Mouse (Mus musculus) adrenal gland, postnatal 14 days (tissue): ENCODE results near the gene Tjp2. TPM values are rescaled to one million over a fixed set of nuclear protein-coding genes. Genes with fewer than 3 reads are reported as not detected.
"Not testable (repeated sequence)": the region's sequence is repeated elsewhere in the genome, so short reads cannot be mapped to it uniquely, and the experiment has no call there.

Source experiments
- DNase-seq: peaks from one replicate; pipeline ENCODE4 v3.0.0; 2021; ENCODE audit warnings: mixed read lengths
- total RNA-seq: library from RNA; stranded (reverse); gene quantifications from 2 replicates; pipeline ENCODE4 v1.2.3, GENCODE M21; 2021

The Tjp2 gene
- total RNA-seq, 1 experiment from 2014 or later, result 11.2 TPM

DNA sequence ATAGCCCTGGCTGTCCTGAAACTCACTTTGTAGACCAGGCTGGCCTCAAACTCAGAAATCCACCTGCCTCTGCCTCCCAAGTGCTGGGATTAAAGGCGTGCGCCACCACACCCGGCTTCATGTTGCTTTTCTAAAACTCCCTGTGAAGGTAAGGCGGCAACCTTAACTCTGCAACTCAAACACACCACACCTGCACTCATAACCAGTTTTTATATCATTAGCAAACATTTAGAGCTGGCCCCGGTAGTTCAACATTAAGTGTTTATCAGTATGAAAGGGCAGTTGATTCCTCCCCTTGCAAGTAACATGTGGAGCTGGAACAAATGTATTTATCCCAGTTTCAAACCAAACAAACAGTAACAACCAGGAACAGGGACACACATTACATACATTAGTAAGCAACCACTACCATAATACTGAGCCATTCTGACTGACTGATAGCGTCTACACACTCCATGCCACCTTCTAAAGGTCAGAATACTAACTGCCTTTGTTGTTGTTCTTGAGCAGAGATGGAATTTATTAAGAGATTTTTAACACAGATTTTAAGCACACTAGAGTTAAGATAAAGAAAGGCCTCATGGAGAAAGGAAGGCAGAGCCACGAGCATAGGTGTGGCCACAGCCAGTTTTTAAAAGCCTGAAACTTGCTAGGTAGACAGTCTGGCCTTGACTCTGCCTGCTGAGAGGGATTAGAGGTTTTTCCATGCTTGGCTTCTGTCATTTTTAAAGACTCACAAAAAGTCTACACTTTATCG, 101.1 kb downstream of the Tjp2 start:
- DNase-seq, result no peak

DNA sequence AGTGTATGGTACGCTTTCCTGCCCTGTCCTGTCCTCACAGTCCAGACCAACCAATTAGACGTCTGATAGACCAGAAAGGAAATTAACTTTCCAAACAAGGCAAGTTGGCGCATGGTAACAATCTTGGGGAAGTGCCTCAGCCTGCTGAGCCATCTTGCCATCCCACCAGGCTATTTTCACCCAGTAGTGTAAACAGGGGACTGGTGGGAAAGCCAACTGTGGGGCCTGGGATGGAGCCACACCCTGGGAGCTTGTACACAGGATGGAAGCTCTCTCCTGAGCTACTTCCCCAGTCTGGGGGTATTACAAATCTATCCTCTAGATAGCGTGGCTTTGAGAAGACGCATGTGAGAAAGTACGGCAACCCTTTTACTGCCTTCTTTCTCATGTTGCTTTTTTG, 101.7 kb downstream of the Tjp2 start:
- DNase-seq, result no peak

DNA sequence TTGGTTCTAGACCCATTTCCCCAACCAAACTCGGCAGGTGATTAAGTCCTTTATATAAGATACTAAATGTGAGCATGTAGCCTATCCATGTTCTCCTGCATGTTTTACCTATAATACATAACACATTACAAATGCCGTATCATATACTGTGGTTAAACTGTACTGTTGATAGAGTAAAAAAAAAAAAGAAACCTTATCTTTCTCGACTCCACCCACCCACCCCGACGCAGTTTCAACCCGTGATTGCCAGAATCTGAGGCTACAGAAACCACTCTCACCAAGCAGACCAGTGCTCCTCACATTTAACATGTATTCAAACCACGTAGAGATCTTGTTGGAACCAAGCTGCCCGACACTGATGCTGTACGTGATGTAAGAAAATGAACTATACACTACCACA, 102.2 kb downstream of the Tjp2 start:
- DNase-seq, result no peak

- no peak for DNase-seq
Observed at GRCm38 (mm10) chr19:24120811-24121210, 104.0 kb downstream of the Tjp2 start.

- no peak for DNase-seq
Observed at GRCm38 (mm10) chr19:24118775-24119174, 106.1 kb downstream of the Tjp2 start.

DNA sequence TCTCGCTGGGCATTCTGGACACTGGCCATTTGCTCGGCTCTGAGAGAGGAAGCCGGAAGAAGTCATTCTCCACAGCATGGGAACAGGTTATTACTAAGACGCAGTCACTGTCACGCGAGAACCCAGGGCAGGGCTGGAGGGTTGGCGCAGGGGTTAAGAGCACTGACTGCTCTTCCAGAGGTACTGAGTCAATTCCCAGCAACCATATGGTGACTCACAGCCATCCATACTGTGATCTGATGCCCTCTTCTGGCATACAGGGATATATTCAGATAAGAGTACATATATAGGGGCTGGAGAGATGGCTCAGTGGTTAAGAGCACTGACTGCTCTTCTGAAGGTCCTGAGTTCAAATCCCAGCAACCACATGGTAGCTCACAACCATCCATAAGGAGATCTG, 113.2 kb downstream of the Tjp2 start:
- DNase-seq, result no peak

DNA sequence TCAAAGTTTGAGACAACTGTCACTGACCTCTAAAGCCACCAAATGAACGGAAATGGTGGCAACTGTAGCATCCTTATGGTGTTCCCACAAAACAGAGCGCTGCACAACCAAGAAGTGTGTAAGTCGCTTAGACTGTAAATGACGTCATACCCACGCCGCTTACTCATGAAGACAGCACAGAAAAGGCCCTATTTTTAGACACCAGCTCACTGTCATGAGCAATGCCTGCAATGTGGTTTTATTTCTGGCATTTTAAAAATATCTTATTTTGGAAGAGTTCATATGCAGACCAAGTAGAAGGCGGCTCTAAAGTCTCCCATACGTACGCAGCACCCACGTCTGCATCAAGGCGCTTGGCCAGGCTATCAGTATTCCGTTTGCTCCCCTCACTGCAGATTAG, 117.1 kb downstream of the Tjp2 start:
- DNase-seq, result no peak

GRCm38 (mm10) chr19:24103802-24104201, 121.0 kb downstream of the Tjp2 start:
- no peak for DNase-seq

- no peak for DNase-seq
Observed at GRCm38 (mm10) chr19:24102562-24103126, 122.2 kb downstream of the Tjp2 start.

DNA sequence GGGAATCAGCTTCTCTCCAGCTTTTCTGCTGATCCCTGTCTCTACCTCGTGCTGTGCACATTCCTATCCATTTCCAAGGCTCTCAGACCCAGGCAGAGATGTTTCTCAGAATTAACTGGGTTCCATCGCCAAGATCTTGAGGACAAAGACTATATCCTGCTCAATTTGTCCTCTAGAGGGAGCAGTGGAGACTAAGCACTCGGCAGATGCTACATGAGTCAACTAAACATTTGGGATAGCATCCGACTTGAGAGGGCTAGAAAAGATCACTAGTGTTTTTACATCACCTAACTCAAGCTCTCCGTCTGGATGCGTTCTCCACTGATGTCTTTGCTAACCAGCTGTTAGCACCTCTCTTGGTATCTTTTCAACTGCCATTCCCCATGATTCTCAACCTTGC, 123.6 kb downstream of the Tjp2 start:
- DNase-seq, result no peak

GRCm38 (mm10) chr19:24098691-24099090, 126.1 kb downstream of the Tjp2 start:
- no peak for DNase-seq

- peak; percentile 24 for DNase-seq
Observed at GRCm38 (mm10) chr19:24097666-24098455, 127.0 kb downstream of the Tjp2 start.

- DNase-seq, result not testable (repeated sequence)
Observed at GRCm38 (mm10) chr19:24092060-24092459, 132.8 kb downstream of the Tjp2 start.

DNA sequence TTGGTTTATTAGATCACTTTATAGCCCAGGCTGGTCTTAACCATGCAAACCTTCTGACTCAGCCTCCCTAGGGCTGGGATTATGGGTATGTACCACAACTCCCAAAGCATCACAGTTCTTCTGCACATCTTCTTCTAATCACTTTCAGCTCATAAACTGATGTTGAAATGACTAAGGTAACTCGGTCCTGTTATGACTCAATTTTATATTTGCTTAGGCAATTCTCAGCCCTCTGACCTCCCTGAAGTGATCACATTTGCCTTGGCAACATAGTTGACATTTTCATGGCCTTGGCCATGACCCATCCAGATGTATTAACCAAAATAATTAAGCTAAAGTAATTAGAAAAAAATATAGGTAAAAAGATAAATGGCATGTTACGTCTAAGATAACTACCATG, 134.5 kb downstream of the Tjp2 start:
- DNase-seq, result no peak

DNA sequence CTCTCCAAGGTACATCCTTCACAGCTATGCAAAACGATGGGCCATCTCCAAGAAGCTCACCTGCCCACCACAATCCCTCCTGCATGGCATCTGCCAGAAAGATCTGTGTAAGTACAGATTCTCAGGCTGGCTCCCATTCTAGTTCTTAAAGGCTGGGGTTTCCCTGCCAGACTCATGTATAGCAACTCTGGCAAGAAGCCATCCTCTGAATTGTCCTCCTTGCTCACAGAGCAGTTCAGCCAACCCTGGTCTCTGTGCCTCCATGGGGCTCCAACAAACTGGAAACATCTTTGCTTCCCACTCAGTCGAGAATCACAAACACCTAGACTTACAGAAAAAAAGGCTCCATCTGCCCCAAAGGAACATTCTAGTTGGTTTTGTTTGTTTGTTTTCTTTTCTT, 139.5 kb downstream of the Tjp2 start:
- DNase-seq, result no peak

DNA sequence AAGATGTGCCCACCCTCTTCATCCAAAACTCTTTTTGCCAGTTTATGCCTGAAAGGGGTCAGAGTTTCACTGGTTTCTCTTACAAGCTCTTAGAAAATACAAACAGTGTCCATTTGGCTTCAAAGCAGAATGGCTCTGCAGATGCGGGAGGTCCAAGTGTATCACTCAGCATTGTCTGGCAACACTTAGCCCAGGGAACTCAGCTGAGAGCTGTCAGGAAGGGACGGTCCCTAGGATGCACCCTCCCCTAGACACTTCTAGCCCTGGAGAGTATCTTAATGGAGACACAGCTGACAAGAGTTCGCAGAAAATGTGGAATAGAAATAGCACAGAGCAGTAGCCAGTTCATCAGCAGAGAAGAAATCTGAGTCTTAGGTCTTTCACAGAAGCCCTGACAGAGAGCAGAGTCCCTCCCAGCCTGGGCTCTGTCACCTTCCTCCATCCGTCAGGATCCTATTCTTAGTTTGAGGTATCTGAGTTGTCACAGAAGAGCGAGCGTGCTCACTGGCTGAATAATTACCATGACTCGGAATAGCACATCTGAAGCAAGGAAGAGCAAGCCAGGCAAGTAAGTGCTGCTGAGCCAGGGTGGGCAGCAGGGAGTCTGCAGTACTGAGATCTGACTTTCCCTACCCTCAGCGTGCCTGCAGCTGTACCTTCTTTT, 144.3 kb downstream of the Tjp2 start:
- no peak for DNase-seq

DNA sequence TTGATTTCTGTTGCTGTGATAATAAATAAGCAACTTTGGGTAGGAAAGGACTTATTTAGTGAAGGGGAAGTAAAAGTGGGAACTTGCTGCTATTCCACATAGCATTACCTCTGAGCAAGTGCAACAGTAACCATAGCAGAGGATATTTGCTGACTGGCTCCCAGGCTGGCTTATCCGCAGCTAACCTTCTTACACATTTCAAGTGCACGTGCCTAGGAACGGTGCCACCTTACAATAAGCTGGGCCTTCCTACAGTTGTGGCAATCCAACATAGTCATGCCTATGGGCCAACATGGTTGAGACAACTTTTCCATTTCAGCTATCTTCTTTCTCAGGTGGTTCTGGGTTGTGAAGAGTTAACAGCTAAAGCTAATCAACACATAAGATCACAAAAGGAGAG, 147.2 kb downstream of the Tjp2 start:
- DNase-seq, result no peak

- no peak for DNase-seq
Observed at GRCm38 (mm10) chr19:24076536-24076935, 148.3 kb downstream of the Tjp2 start.

GRCm38 (mm10) chr19:24075927-24076326, 148.9 kb downstream of the Tjp2 start:
- DNase-seq, result no peak

GRCm38 (mm10) chr19:24073155-24073554, 151.7 kb downstream of the Tjp2 start:
- DNase-seq, result no peak

DNA sequence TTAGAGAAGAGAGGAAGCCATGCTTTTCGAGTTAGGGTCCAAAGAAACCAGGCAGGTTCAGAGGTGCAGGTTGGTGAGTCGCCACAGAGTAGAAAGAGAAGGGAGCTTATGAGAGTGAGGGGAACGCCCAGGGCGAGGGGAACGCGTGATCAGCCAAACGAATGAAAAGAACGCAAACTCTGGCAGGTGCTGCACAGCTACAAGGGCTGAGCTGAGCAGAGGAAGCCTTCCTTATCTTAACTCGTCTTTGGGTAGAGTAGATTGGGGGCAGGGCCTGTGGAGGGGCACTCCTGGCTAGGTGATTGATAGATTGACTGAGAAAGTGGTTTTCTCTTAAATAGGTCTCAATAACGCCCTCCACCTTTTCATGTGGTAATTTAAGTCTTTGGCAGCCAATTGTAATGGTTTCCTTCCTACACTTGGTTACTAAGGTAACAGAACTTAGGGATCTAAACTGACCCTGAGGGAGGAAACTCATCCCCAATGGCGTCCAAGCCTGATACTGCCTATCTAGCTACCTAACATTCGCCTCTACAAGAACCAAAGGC, 160.4 kb downstream of the Tjp2 start:
- no peak for DNase-seq

DNA sequence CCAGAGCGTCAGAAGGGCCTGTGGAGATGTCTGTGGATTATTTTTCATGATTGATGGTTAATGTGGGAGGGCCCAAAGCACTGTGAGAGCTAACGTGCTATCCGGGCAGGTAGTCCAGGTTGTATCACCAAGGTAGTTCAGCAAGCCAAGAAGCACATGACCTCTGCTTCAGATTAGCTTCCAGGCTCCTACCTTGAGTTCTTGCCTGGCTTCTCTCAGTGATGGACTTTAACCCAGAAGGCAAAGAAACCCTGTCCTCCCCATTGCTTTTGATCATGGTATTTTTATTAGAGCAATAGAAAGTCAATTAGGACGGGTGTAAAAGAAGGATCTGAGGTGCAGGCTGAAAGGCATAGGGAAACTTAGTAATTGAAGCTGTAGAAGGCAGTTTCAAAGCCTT, 161.2 kb downstream of the Tjp2 start:
- no peak for DNase-seq

GRCm38 (mm10) chr19:24058851-24059250, 166.0 kb downstream of the Tjp2 start:
- DNase-seq, result no peak
